Mouse (Mus musculus) midbrain, embryonic 12.5 days (tissue): ENCODE data around the gene St3gal3. TPM values are rescaled to one million over a fixed set of nuclear protein-coding genes. Genes with fewer than 3 reads are reported as not detected.

ENCODE experiments used
- ATAC-seq: fragments of 200-750 bp; cut with Nextera tagmentation; 2 replicates; pipeline ENCODE4 v1.8.0; 2017; ENCODE audit warnings: low read depth, moderate TSS enrichment, moderate library complexity; ENCODE audit not compliant: low FRiP score
- H3K27ac ChIP-seq: fragments of 300-500 bp; sonication (generic); replicated peaks from 2 replicates; pipeline ENCODE4 v1.5.1; 2016; ENCODE audit warnings: mild to moderate bottlenecking
- H3K27me3 ChIP-seq: fragments of 300-500 bp; sonication (generic); 2 replicates; pipeline ENCODE4 v1.6.1; 2016; ENCODE audit warnings: mild to moderate bottlenecking
- H3K36me3 ChIP-seq: fragments of 300-500 bp; sonication (generic); 2 replicates; pipeline ENCODE4 v1.6.1; 2016
- H3K4me1 ChIP-seq: fragments of 300-500 bp; sonication (generic); 2 replicates; pipeline ENCODE4 v1.6.1; 2016
- H3K4me2 ChIP-seq: fragments of 300-500 bp; sonication (generic); replicated peaks from 2 replicates; pipeline ENCODE4 v1.6.1; 2016; ENCODE audit warnings: mild to moderate bottlenecking, moderate library complexity
- H3K4me3 ChIP-seq: fragments of 300-500 bp; sonication (generic); 2 replicates; pipeline ENCODE4 v1.5.1; 2016; ENCODE audit warnings: mild to moderate bottlenecking
- H3K9ac ChIP-seq: fragments of 300-500 bp; sonication (generic); replicated peaks from 2 replicates; pipeline ENCODE4 v1.6.1; 2016; ENCODE audit warnings: mild to moderate bottlenecking, moderate library complexity
- H3K9me3 ChIP-seq: fragments of 300-500 bp; sonication (generic); 2 replicates; pipeline ENCODE4 v1.6.1; 2016; ENCODE audit warnings: mild to moderate bottlenecking
- WGBS: fragments of 180-500 bp; shearing (Covaris S2); methylation state at CpG from one replicate; pipeline ENCODE4 v1.1.7; 2016; 5-methylcytosine and 5-hydroxymethylcytosine counted together
- polyA plus RNA-seq: library from polyadenylated mRNA; unstranded; fragments of >200 nt; fragmentation: Nextera tagmentation; extraction: Ambion mirVana; gene quantifications from 2 replicates; pipeline ENCODE4 v1.2.1, GENCODE M21; 2016

The St3gal3 gene
- polyA plus RNA-seq, 1 experiment from 2014 or later, result 10.9 TPM

- Histone ChIP-seq H3K36me3 (no peaks in the 10 kb centered on the region), H3K4me2 (no peak overlapping the region), H3K27ac (no peak overlapping the region), H3K9me3 (no peaks in the 10 kb centered on the region), H3K4me3 (no peak overlapping the region), H3K4me1 (peaks cover 14% of the 10 kb centered on the region; the same call in 1 of the 2 replicates), H3K27me3 (no peaks in the 10 kb centered on the region), H3K9ac (no peak overlapping the region)
- WGBS, result 75% methylated on average over 4 of the region's 4 CpGs
- ATAC-seq, result no peak
Observed at GRCm38 (mm10) chr4:118040650-118041049, 94.1 kb downstream of the St3gal3 start.

- ATAC-seq, result no peak
- no peak overlapping the region for H3K4me2 ChIP-seq
- H3K27me3 ChIP-seq, result no peaks in the 10 kb centered on the region
- no peaks in the 10 kb centered on the region for H3K36me3 ChIP-seq
- no peaks in the 10 kb centered on the region for H3K9me3 ChIP-seq
- H3K27ac ChIP-seq, result no peak overlapping the region
- H3K9ac ChIP-seq, result no peak overlapping the region
- peaks cover 14% of the 10 kb centered on the region; the same call in 1 of the 2 replicates for H3K4me1 ChIP-seq
- no peak overlapping the region for H3K4me3 ChIP-seq
- WGBS, result 94% methylated on average over 5 of the region's 5 CpGs
Observed at GRCm38 (mm10) chr4:118039964-118040363, 94.8 kb downstream of the St3gal3 start.

DNA sequence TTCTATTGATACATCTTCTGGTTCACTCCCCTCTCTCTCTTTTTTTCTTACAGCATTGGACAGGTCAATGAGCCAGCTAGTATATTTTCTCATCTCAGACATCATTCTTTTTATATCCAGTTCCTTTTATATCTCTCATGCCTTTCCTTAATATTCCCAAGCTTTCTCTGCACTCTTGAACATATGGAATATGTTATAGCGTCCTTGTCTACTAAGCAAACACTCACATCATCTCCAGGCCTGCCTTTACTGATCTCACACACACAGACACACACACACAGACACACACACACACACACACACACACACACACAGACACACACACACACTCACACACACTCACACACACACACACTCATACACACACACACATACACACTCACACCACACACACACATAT lies 96.7 kb downstream of the St3gal3 start:
- Histone ChIP-seq H3K9me3 (no peaks in the 10 kb centered on the region), H3K4me3 (no peak overlapping the region), H3K4me2 (no peak overlapping the region), H3K27ac (no peak overlapping the region), H3K4me1 (peaks cover 14% of the 10 kb centered on the region; the same call in 1 of the 2 replicates), H3K9ac (no peak overlapping the region), H3K27me3 (no peaks in the 10 kb centered on the region), H3K36me3 (no peaks in the 10 kb centered on the region)
- 79% methylated on average over 1 of the region's 1 CpGs for WGBS
- ATAC-seq, result no peak

- Histone ChIP-seq H3K36me3 (no peaks in the 10 kb centered on the region), H3K4me2 (no peak overlapping the region), H3K4me1 (peaks cover 14% of the 10 kb centered on the region; the same call in 1 of the 2 replicates), H3K4me3 (no peak overlapping the region), H3K27me3 (no peaks in the 10 kb centered on the region), H3K9ac (no peak overlapping the region), H3K27ac (peak overlapping the region; percentile 52; the same call in 1 of the 2 replicates), H3K9me3 (no peaks in the 10 kb centered on the region)
- no peak for ATAC-seq
- WGBS, result 64% methylated on average over 5 of the region's 5 CpGs
Observed at GRCm38 (mm10) chr4:118037406-118037805, 97.3 kb downstream of the St3gal3 start.

DNA sequence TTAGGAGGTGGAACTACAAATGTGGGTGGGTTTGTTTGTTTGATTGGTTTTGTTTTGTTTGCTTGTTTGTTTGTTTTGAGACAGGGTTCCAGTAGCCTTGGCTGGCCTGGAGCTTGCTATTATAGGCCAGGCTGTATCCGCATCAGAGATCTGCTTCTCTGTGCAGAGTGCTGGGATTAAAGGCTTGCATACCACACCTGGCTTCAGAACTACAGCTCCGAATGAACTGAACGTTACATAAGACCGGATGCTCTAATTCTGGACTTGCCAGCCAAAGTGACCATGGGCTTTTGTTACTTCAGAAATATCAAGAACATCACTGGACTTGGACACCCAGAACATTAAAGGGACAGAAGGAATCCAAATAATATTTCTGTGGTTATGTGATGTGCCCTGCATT lies 98.2 kb downstream of the St3gal3 start:
- no peak for ATAC-seq
- Histone ChIP-seq H3K9me3 (no peaks in the 10 kb centered on the region), H3K27ac (no peak overlapping the region), H3K27me3 (no peaks in the 10 kb centered on the region), H3K4me1 (peaks cover 13% of the 10 kb centered on the region; the same call in 1 of the 2 replicates), H3K9ac (no peak overlapping the region), H3K36me3 (no peaks in the 10 kb centered on the region), H3K4me3 (no peak overlapping the region), H3K4me2 (no peak overlapping the region)
- WGBS, result 93% methylated on average over 4 of the region's 4 CpGs

DNA sequence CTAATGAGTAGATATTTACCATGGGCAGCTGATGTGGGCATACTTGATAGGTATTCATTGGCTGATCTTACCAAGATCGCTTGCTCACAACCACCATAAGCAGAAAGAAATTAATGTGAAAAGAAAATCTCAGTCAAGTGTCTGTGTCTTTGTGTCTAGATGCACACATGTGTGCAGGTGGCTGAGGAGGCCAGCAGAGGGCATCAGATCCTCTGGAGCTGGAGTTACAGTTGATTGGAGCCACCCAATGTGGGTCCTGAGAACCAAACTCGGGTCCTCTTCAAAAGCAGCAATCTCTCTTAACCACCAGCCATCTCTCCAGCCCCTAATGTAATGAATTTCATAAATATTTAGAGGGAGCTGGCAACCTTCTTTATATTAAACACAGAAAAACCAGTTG lies 99.6 kb downstream of the St3gal3 start:
- no peak for ATAC-seq
- Histone ChIP-seq H3K9ac (no peak overlapping the region), H3K4me2 (no peak overlapping the region), H3K36me3 (no peaks in the 10 kb centered on the region), H3K4me1 (peaks cover 14% of the 10 kb centered on the region), H3K4me3 (no peak overlapping the region), H3K27ac (no peak overlapping the region), H3K9me3 (no peaks in the 10 kb centered on the region), H3K27me3 (no peaks in the 10 kb centered on the region)
- WGBS, result 91% methylated on average over 2 of the region's 2 CpGs

GRCm38 (mm10) chr4:118033026-118033425 lies 101.7 kb downstream of the St3gal3 start:
- ATAC-seq, result no peak
- H3K36me3 ChIP-seq, result no peaks in the 10 kb centered on the region
- WGBS, result 87% methylated on average over 5 of the region's 5 CpGs
- H3K9me3 ChIP-seq, result no peaks in the 10 kb centered on the region
- no peak overlapping the region for H3K27ac ChIP-seq
- no peak overlapping the region for H3K4me2 ChIP-seq
- no peaks in the 10 kb centered on the region for H3K27me3 ChIP-seq
- H3K9ac ChIP-seq, result no peak overlapping the region
- no peak overlapping the region for H3K4me3 ChIP-seq
- H3K4me1 ChIP-seq, result peaks cover 23% of the 10 kb centered on the region

GRCm38 (mm10) chr4:118031776-118032170 lies 102.9 kb downstream of the St3gal3 start:
- Histone ChIP-seq H3K27me3 (no peaks in the 10 kb centered on the region), H3K27ac (no peak overlapping the region), H3K4me2 (no peak overlapping the region), H3K36me3 (no peaks in the 10 kb centered on the region), H3K9me3 (no peaks in the 10 kb centered on the region), H3K4me1 (peaks cover 14% of the 10 kb centered on the region), H3K9ac (no peak overlapping the region), H3K4me3 (no peak overlapping the region)
- 90% methylated on average over 7 of the region's 7 CpGs for WGBS
- ATAC-seq, result no peak

GRCm38 (mm10) chr4:118031132-118031775 lies 103.5 kb downstream of the St3gal3 start:
- H3K4me3 ChIP-seq, result no peak overlapping the region
- no peak overlapping the region for H3K4me2 ChIP-seq
- H3K27ac ChIP-seq, result no peak overlapping the region
- 86% methylated on average over 5 of the region's 6 CpGs for WGBS
- no peaks in the 10 kb centered on the region for H3K9me3 ChIP-seq
- no peaks in the 10 kb centered on the region for H3K27me3 ChIP-seq
- H3K9ac ChIP-seq, result no peak overlapping the region
- H3K36me3 ChIP-seq, result no peaks in the 10 kb centered on the region
- peaks cover 14% of the 10 kb centered on the region for H3K4me1 ChIP-seq
- ATAC-seq, result no peak

- Histone ChIP-seq H3K4me2 (no peak overlapping the region), H3K27ac (no peak overlapping the region), H3K4me3 (no peak overlapping the region), H3K9ac (no peak overlapping the region), H3K27me3 (no peaks in the 10 kb centered on the region), H3K9me3 (no peaks in the 10 kb centered on the region), H3K4me1 (peaks cover 14% of the 10 kb centered on the region), H3K36me3 (no peaks in the 10 kb centered on the region)
- WGBS, result 70% methylated on average over 5 of the region's 5 CpGs
- no peak for ATAC-seq
Observed at GRCm38 (mm10) chr4:118030330-118030729, 104.4 kb downstream of the St3gal3 start.

DNA sequence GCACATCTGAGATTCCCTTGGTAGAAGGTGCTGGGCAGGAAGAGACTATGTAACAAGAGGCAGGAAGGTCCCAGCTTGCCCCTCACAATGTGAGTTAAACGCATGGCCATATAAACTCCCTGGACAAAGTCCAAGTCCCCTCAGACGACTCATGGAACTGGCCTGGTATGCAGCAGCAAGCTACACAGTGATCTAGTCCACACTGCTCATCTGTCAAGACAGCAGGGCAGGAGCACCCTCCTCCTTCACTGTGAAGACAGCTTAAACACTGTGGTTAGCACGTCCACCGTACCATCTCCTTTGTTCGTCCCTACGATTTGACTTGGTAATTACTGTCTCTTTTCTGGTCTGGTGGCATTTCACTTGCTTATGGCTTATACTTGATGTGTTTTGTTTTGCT lies 104.8 kb downstream of the St3gal3 start:
- ATAC-seq, result no peak
- Histone ChIP-seq H3K27me3 (no peaks in the 10 kb centered on the region), H3K9me3 (no peaks in the 10 kb centered on the region), H3K4me1 (peaks cover 14% of the 10 kb centered on the region), H3K4me3 (no peak overlapping the region), H3K4me2 (no peak overlapping the region), H3K9ac (no peak overlapping the region), H3K36me3 (no peaks in the 10 kb centered on the region), H3K27ac (0 out of 2 replicates have a peak overlapping the region, but pooled peaks have one; percentile 25)
- 41% methylated on average over 6 of the region's 6 CpGs for WGBS

- Histone ChIP-seq H3K4me3 (no peak overlapping the region), H3K9ac (no peak overlapping the region), H3K9me3 (no peaks in the 10 kb centered on the region), H3K4me1 (peaks cover 14% of the 10 kb centered on the region), H3K4me2 (no peak overlapping the region), H3K27ac (no peak overlapping the region), H3K27me3 (no peaks in the 10 kb centered on the region), H3K36me3 (no peaks in the 10 kb centered on the region)
- ATAC-seq, result no peak
- WGBS, result 51% methylated on average over 9 of the region's 9 CpGs
Observed at GRCm38 (mm10) chr4:118028994-118029393, 105.7 kb downstream of the St3gal3 start.

GRCm38 (mm10) chr4:118025931-118026330 lies 108.8 kb downstream of the St3gal3 start:
- Histone ChIP-seq H3K27me3 (no peaks in the 10 kb centered on the region), H3K4me2 (no peak overlapping the region), H3K36me3 (no peaks in the 10 kb centered on the region), H3K4me1 (peaks cover 14% of the 10 kb centered on the region), H3K9ac (no peak overlapping the region), H3K9me3 (no peaks in the 10 kb centered on the region), H3K27ac (no peak overlapping the region), H3K4me3 (no peak overlapping the region)
- no peak for ATAC-seq
- WGBS, result 87% methylated on average over 7 of the region's 7 CpGs
